Mouse (Mus musculus): ENCODE data around the gene Dtnb. TPM values are rescaled to one million over a fixed set of nuclear protein-coding genes. Genes with fewer than 3 reads are reported as not detected.
"Not testable (repeated sequence)": the region's sequence is repeated elsewhere in the genome, so short reads cannot be mapped to it uniquely, and the experiment has no call there.

The Dtnb gene
- polyA plus RNA-seq (2012; fragmentation: generic; extraction: Trizol) = 10.0 TPM
- long read RNA-seq, experiment 1, partial matches to known transcripts = 2 of 4 reads
- long read RNA-seq, experiment 1, other reads (novel, unspliced or antisense) = 2 of 4 reads
- long read RNA-seq, experiment 2, transcript Dtnb-210 (20 exons, 2,820 nt) = major isoform, 8 of 53 reads
- long read RNA-seq, experiment 2, partial matches to known transcripts = 2 of 53 reads
- long read RNA-seq, experiment 2, other reads (novel, unspliced or antisense) = 34 of 53 reads

- Histone ChIP-seq H3K27me3 (ENCODE audit: control insufficient read depth, insufficient read depth, insufficient read length) (no peaks in the 10 kb centered on the region), H3ac (ENCODE audit: control insufficient read depth, insufficient read length, low read depth) (peak within 1 kb of the TSS; percentile 80), H3K36me3 (ENCODE audit: control insufficient read depth, insufficient read depth) (no peaks in the 10 kb centered on the region), H3K4me3 (ENCODE audit: insufficient read depth, poor library complexity, severe bottlenecking) (peak within 1 kb of the TSS; percentile 52), H3K79me2 (ENCODE audit: control insufficient read depth, insufficient read depth) (peaks cover 9% of the 10 kb centered on the region), H3K79me3 (ENCODE audit: low read depth) (no peaks in the 10 kb centered on the region)
- TF ChIP-seq CEBPB (IDR thresholded peaks at IDR 0.05; ENCODE audit: low read depth) (no peak), MAX (IDR thresholded peaks at IDR 0.05) (no peak), MYOD1 (IDR thresholded peaks at IDR 0.05; ENCODE audit: control insufficient read depth, insufficient read length, low read depth) (no peak), FOSL1 (IDR thresholded peaks at IDR 0.05; ENCODE audit: insufficient read depth, low read length, poor library complexity, severe bottlenecking) (no peak), USF1 (IDR thresholded peaks at IDR 0.05; ENCODE audit: low read depth) (no peak), MYOG (IDR thresholded peaks at IDR 0.05; ENCODE audit: control insufficient read depth, extremely low read depth, insufficient read length) (no peak), CTCF (IDR thresholded peaks at IDR 0.05; ENCODE audit: control insufficient read depth, insufficient read depth, insufficient read length) (no peak)
Observed at GRCm38 (mm10) chr12:3571787-3572580, at the start of gene Dtnb. Gene Dtnb (plus strand): TSS chr12:3572381.

- no peak for TF ChIP-seq CTCF (IDR thresholded peaks at IDR 0.05; ENCODE audit: control insufficient read depth, insufficient read depth, insufficient read length)
- TF ChIP-seq MYOD1 (IDR thresholded peaks at IDR 0.05; ENCODE audit: control insufficient read depth, insufficient read length, low read depth) = no peak
- TF ChIP-seq CEBPB (IDR thresholded peaks at IDR 0.05; ENCODE audit: low read depth) = no peak
- TF ChIP-seq USF1 (IDR thresholded peaks at IDR 0.05; ENCODE audit: low read depth) = no peak
- TF ChIP-seq MYOG (IDR thresholded peaks at IDR 0.05; ENCODE audit: control insufficient read depth, extremely low read depth, insufficient read length) = no peak
- no peak for TF ChIP-seq MAX (IDR thresholded peaks at IDR 0.05)
- no peak for TF ChIP-seq FOSL1 (IDR thresholded peaks at IDR 0.05; ENCODE audit: insufficient read depth, low read length, poor library complexity, severe bottlenecking)
- Histone ChIP-seq H3ac (ENCODE audit: control insufficient read depth, insufficient read length, low read depth) (no peak overlapping the region), H3K27me3 (ENCODE audit: control insufficient read depth, insufficient read depth, insufficient read length) (no peaks in the 10 kb centered on the region), H3K4me3 (ENCODE audit: insufficient read depth, poor library complexity, severe bottlenecking) (no peak overlapping the region), H3K79me2 (ENCODE audit: control insufficient read depth, insufficient read depth) (no peaks in the 10 kb centered on the region), H3K36me3 (ENCODE audit: control insufficient read depth, insufficient read depth) (no peaks in the 10 kb centered on the region), H3K79me3 (ENCODE audit: low read depth) (no peaks in the 10 kb centered on the region)
Observed at GRCm38 (mm10) chr12:3525536-3525935, 46.6 kb upstream of the Dtnb start.

- not testable (repeated sequence) for H3K79me3 ChIP-seq (ENCODE audit: low read depth); H3K79me2 ChIP-seq (ENCODE audit: control insufficient read depth, insufficient read depth); H3K27me3 ChIP-seq (ENCODE audit: control insufficient read depth, insufficient read depth, insufficient read length); H3K4me3 ChIP-seq (ENCODE audit: insufficient read depth, poor library complexity, severe bottlenecking); H3K36me3 ChIP-seq (ENCODE audit: control insufficient read depth, insufficient read depth); H3ac ChIP-seq (ENCODE audit: control insufficient read depth, insufficient read length, low read depth)
Observed at GRCm38 (mm10) chr12:3535446-3535845, 36.7 kb upstream of the Dtnb start.

- TF ChIP-seq MYOD1 (IDR thresholded peaks at IDR 0.05; ENCODE audit: control insufficient read depth, insufficient read length, low read depth) (no peak), MYOG (IDR thresholded peaks at IDR 0.05; ENCODE audit: control insufficient read depth, extremely low read depth, insufficient read length) (no peak), CEBPB (IDR thresholded peaks at IDR 0.05; ENCODE audit: low read depth) (no peak), USF1 (IDR thresholded peaks at IDR 0.05; ENCODE audit: low read depth) (no peak), CTCF (IDR thresholded peaks at IDR 0.05; ENCODE audit: control insufficient read depth, insufficient read depth, insufficient read length) (no peak), FOSL1 (IDR thresholded peaks at IDR 0.05; ENCODE audit: insufficient read depth, low read length, poor library complexity, severe bottlenecking) (no peak), MAX (IDR thresholded peaks at IDR 0.05) (no peak)
- no peak overlapping the region for H3ac ChIP-seq (ENCODE audit: control insufficient read depth, insufficient read length, low read depth)
- no peaks in the 10 kb centered on the region for H3K79me2 ChIP-seq (ENCODE audit: control insufficient read depth, insufficient read depth)
- no peaks in the 10 kb centered on the region for H3K27me3 ChIP-seq (ENCODE audit: control insufficient read depth, insufficient read depth, insufficient read length)
- no peaks in the 10 kb centered on the region for H3K79me3 ChIP-seq (ENCODE audit: low read depth)
- H3K4me3 ChIP-seq (ENCODE audit: insufficient read depth, poor library complexity, severe bottlenecking) = no peak overlapping the region
- no peaks in the 10 kb centered on the region for H3K36me3 ChIP-seq (ENCODE audit: control insufficient read depth, insufficient read depth)
Observed at GRCm38 (mm10) chr12:3537616-3538015, 34.6 kb upstream of the Dtnb start.

- H3K79me2 ChIP-seq (ENCODE audit: control insufficient read depth, insufficient read depth) = no peaks in the 10 kb centered on the region
- TF ChIP-seq USF1 (IDR thresholded peaks at IDR 0.05; ENCODE audit: low read depth) (no peak), MAX (IDR thresholded peaks at IDR 0.05) (no peak), MYOD1 (IDR thresholded peaks at IDR 0.05; ENCODE audit: control insufficient read depth, insufficient read length, low read depth) (no peak), MYOG (IDR thresholded peaks at IDR 0.05; ENCODE audit: control insufficient read depth, extremely low read depth, insufficient read length) (no peak), CEBPB (IDR thresholded peaks at IDR 0.05; ENCODE audit: low read depth) (no peak), FOSL1 (IDR thresholded peaks at IDR 0.05; ENCODE audit: insufficient read depth, low read length, poor library complexity, severe bottlenecking) (no peak), CTCF (IDR thresholded peaks at IDR 0.05; ENCODE audit: control insufficient read depth, insufficient read depth, insufficient read length) (no peak)
- H3K4me3 ChIP-seq (ENCODE audit: insufficient read depth, poor library complexity, severe bottlenecking) = no peak overlapping the region
- no peaks in the 10 kb centered on the region for H3K36me3 ChIP-seq (ENCODE audit: control insufficient read depth, insufficient read depth)
- H3ac ChIP-seq (ENCODE audit: control insufficient read depth, insufficient read length, low read depth) = no peak overlapping the region
- H3K27me3 ChIP-seq (ENCODE audit: control insufficient read depth, insufficient read depth, insufficient read length) = no peaks in the 10 kb centered on the region
- no peaks in the 10 kb centered on the region for H3K79me3 ChIP-seq (ENCODE audit: low read depth)
Observed at GRCm38 (mm10) chr12:3538036-3538435, 34.1 kb upstream of the Dtnb start.

Data from C2C12 (cell line).